Mouse (Mus musculus): ENCODE measurements around the gene Gm10228. TPM values are rescaled to one million over a fixed set of nuclear protein-coding genes. Genes with fewer than 3 reads are reported as not detected.
"Not testable (repeated sequence)": the region's sequence is repeated elsewhere in the genome, so short reads cannot be mapped to it uniquely, and the experiment has no call there.

The Gm10228 gene
- total RNA-seq (2018; cell fraction: chromatin; rRNA removed): not detected
- total RNA-seq (2018; cell fraction: cytosol; rRNA removed): not detected
- total RNA-seq (2018; cell fraction: nucleus; rRNA removed): not detected
- not detected in 3 replicates for polyA plus RNA-seq (2018)

GRCm38 (mm10) chr16:89041372-89041771, at the start of gene Gm10228:
Gene Gm10228 (minus strand): TSS chr16:89041472.
- not testable (repeated sequence) for H3K36me3 ChIP-seq (ENCODE audit: inconsistent target); H3K4me3 ChIP-seq (ENCODE audit: inconsistent target); H3K79me2 ChIP-seq (ENCODE audit: inconsistent target); H3K27ac ChIP-seq
- 76% methylated on average over 2 of the region's 4 CpGs for WGBS (ENCODE audit: missing documents)

DNA sequence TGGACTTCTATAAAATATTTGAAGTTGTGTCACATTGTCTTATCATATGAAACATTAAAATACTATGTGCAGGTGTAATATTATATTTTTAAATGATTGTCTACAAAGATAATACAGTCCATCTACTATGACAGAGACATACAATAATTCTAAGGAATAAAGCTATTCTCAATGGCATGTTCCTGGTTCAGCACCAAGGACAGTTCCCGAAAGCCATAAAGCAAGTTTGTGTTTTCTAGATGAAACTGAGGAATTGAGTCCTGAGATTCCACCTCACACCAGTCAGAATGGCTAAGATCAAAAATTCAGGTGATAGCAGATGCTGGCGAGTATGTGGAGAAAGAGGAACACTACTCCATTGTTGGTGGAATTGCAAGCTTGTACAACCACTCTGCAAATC, 29.8 kb upstream of the Gm10228 start:
- H3K36me3 ChIP-seq (ENCODE audit: inconsistent target); H3K79me2 ChIP-seq (ENCODE audit: inconsistent target); H3K4me3 ChIP-seq (ENCODE audit: inconsistent target); H3K27ac ChIP-seq: not testable (repeated sequence)
- 88% methylated on average over 2 of the region's 2 CpGs for WGBS (ENCODE audit: missing documents)

- not testable (repeated sequence) for H3K36me3 ChIP-seq (ENCODE audit: inconsistent target); H3K27ac ChIP-seq; H3K4me3 ChIP-seq (ENCODE audit: inconsistent target); H3K79me2 ChIP-seq (ENCODE audit: inconsistent target)
- WGBS (ENCODE audit: missing documents): no CpG with 5 or more reads among the region's 2 CpGs
Observed at GRCm38 (mm10) chr16:89063902-89064301, 22.6 kb upstream of the Gm10228 start, which contains the start of gene 1110025L11Rik. Gene 1110025L11Rik (minus strand): TSS chr16:89064002.

GRCm38 (mm10) chr16:89047783-89048182, 6.5 kb upstream of the Gm10228 start, which contains the start of gene Krtap6-5:
Gene Krtap6-5 (minus strand): TSS chr16:89047883.
- H3K36me3 ChIP-seq (ENCODE audit: inconsistent target): no peaks in the 10 kb centered on the region
- no peak within 1 kb of the TSS for H3K4me3 ChIP-seq (ENCODE audit: inconsistent target)
- WGBS (ENCODE audit: missing documents): 67% methylated on average over 1 of the region's 3 CpGs
- H3K27ac ChIP-seq: no peak within 1 kb of the TSS
- H3K79me2 ChIP-seq (ENCODE audit: inconsistent target): no peaks in the 10 kb centered on the region

- H3K36me3 ChIP-seq (ENCODE audit: inconsistent target); H3K4me3 ChIP-seq (ENCODE audit: inconsistent target); H3K27ac ChIP-seq; H3K79me2 ChIP-seq (ENCODE audit: inconsistent target): not testable (repeated sequence)
- 100% methylated on average over 3 of the region's 3 CpGs for WGBS (ENCODE audit: missing documents)
Observed at GRCm38 (mm10) chr16:89031399-89031798, 9.9 kb downstream of the Gm10228 start, which contains the start of gene Krtap6-1. Gene Krtap6-1 (plus strand): TSS chr16:89031699.

DNA sequence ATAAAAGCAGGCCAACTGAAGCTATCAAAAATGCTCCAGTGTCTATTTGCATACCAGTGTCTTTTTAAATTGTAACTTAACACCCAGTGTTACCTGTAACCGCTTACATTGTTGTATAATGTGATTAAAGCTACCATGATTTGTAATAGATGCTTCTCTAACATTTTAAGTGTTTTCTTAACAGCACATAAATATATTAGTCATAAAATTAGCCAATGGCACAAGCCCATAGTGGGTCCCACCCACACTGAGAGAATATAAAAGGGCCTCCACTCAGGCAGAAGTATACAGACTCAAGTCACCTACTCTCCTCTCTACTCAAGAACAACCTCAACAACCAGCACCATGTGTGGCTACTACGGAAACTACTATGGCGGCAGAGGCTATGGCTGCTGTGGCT, 26.3 kb downstream of the Gm10228 start, which contains the start of gene Gm10229:
Gm10229 (plus strand) TSS at position 301 of the 400 bp plus-strand sequence.
- not testable (repeated sequence) for H3K36me3 ChIP-seq (ENCODE audit: inconsistent target)
- WGBS (ENCODE audit: missing documents): 91% methylated on average over 1 of the region's 3 CpGs

DNA sequence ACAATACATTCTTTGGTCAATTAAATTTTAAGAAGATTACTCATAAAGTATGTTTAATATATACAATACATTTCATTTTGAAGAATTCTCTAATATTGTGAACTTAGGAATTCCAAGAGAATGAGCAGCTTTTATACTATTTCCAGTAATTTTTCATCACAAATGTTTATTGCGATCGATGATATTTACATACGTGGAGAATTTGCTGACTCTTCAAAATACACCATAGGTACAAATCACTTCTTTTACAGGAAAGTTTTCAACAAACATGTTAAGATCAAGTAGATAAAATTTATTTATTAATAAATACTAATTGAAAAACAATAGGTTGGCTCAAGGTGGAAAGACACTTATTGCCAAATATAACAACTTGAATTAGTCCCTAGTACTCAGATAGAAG, 27.3 kb downstream of the Gm10228 start:
- Histone ChIP-seq H3K4me3 (ENCODE audit: inconsistent target) (no peak overlapping the region), H3K79me2 (ENCODE audit: inconsistent target) (no peaks in the 10 kb centered on the region), H3K36me3 (ENCODE audit: inconsistent target) (no peaks in the 10 kb centered on the region), H3K27ac (no peak overlapping the region)
- 100% methylated on average over 3 of the region's 3 CpGs for WGBS (ENCODE audit: missing documents)

More for the DNA sequence above, 26.3 kb downstream of the Gm10228 start, which contains the start of gene Gm10229:
- H3K79me2 ChIP-seq (ENCODE audit: inconsistent target); H3K4me3 ChIP-seq (ENCODE audit: inconsistent target); H3K27ac ChIP-seq: not testable (repeated sequence)

GRCm38 (mm10) chr16:89010659-89011058, 30.6 kb downstream of the Gm10228 start, which contains the start of gene Krtap22-2:
Gene Krtap22-2 (minus strand): TSS chr16:89010759.
- H3K36me3 ChIP-seq (ENCODE audit: inconsistent target): no peaks in the 10 kb centered on the region
- no peaks in the 10 kb centered on the region for H3K79me2 ChIP-seq (ENCODE audit: inconsistent target)
- WGBS (ENCODE audit: missing documents): 85% methylated on average over 4 of the region's 5 CpGs
- no peak within 1 kb of the TSS for H3K4me3 ChIP-seq (ENCODE audit: inconsistent target)
- no peak within 1 kb of the TSS for H3K27ac ChIP-seq

Other genes with a start within 250 kb of the Gm10228 start
- gene Gm20741, start 229.3 kb downstream of the Gm10228 start, polyA plus RNA-seq (2018): not detected in 3 replicates
- gene Krtap15, start 221.3 kb downstream of the Gm10228 start, polyA plus RNA-seq (2018): not detected in 3 replicates
- not detected in 3 replicates for gene Krtap14, start 215.3 kb downstream of the Gm10228 start, polyA plus RNA-seq (2018)
- not detected in 3 replicates for gene Krtap19-1, start 172.1 kb downstream of the Gm10228 start, polyA plus RNA-seq (2018)
- gene Krtap19-2, start 167.2 kb downstream of the Gm10228 start, polyA plus RNA-seq (2018): not detected in 3 replicates
- not detected in 3 replicates for gene Krtap19-3, start 163.4 kb downstream of the Gm10228 start, polyA plus RNA-seq (2018)
- gene Krtap19-4, start 156.4 kb downstream of the Gm10228 start, polyA plus RNA-seq (2018): not detected in 3 replicates
- not detected in 3 replicates for gene Krtap19-5, start 145.0 kb downstream of the Gm10228 start, polyA plus RNA-seq (2018)
- gene Krtap19-9b, start 109.2 kb downstream of the Gm10228 start, polyA plus RNA-seq (2018): not detected in 3 replicates
- gene Krtap16-3, start 78.6 kb downstream of the Gm10228 start, polyA plus RNA-seq (2018): not detected in 3 replicates
- gene Krtap22-2, start 30.7 kb downstream of the Gm10228 start, polyA plus RNA-seq (2018): not detected in 3 replicates
- gene Gm10229, start 26.2 kb downstream of the Gm10228 start, polyA plus RNA-seq (2018): not detected in 3 replicates
- not detected in 3 replicates for gene Krtap6-1, start 9.8 kb downstream of the Gm10228 start, polyA plus RNA-seq (2018)
- not detected in 3 replicates for gene Krtap6-5, start 6.4 kb upstream of the Gm10228 start, polyA plus RNA-seq (2018)
- gene 1110025L11Rik, start 22.5 kb upstream of the Gm10228 start, polyA plus RNA-seq (2018): not detected in 3 replicates
- gene Krtap6-3, start 42.5 kb upstream of the Gm10228 start, polyA plus RNA-seq (2018): not detected in 3 replicates
- gene Gm6358, start 99.4 kb upstream of the Gm10228 start, polyA plus RNA-seq (2018): not detected in 3 replicates
- not detected in 3 replicates for gene Gm10061, start 109.6 kb upstream of the Gm10228 start, polyA plus RNA-seq (2018)
- gene Gm9789, start 116.5 kb upstream of the Gm10228 start, polyA plus RNA-seq (2018): not detected in 3 replicates
- not detected in 3 replicates for gene Gm7735, start 128.0 kb upstream of the Gm10228 start, polyA plus RNA-seq (2018)
- gene 1110057P08Rik, start 133.3 kb upstream of the Gm10228 start, polyA plus RNA-seq (2018): not detected in 3 replicates
- not detected in 3 replicates for gene Krtap20-2, start 164.4 kb upstream of the Gm10228 start, polyA plus RNA-seq (2018)